Mouse (Mus musculus): ENCODE results near the gene Slc35b1.

Gene Slc35b1

DNA sequence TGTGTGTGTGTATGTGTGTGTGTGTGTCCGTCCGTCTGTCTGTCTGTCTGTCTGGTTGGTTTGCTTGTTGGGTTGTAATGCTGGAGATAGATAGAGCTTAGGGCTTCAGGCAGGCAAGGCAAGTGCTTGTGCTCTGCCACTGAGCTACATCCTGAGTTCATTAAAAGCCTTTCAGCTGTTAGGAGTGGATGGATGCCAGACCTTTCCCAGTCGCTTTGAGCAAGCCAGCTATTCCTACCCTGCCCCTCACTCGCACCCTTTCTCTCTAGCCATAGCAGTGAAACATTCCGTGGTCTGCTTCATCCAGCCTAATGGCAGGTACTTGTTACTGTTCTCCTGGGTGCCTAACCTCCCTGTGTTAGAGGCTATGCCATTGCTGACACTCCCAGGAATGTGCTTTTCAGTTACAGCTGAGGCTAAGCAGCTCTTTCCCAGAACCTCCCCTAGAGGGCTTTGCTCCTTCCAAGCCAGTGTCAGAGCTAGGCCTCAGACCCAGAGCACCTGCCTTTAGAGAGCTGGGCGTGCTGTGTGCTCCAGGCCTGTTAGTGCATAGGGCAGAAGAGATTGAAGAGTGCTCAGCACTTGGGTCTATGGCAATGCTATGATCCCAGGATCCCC is 18.1 kb upstream of the Slc35b1 start:
- no peak for DNase-seq

DNA sequence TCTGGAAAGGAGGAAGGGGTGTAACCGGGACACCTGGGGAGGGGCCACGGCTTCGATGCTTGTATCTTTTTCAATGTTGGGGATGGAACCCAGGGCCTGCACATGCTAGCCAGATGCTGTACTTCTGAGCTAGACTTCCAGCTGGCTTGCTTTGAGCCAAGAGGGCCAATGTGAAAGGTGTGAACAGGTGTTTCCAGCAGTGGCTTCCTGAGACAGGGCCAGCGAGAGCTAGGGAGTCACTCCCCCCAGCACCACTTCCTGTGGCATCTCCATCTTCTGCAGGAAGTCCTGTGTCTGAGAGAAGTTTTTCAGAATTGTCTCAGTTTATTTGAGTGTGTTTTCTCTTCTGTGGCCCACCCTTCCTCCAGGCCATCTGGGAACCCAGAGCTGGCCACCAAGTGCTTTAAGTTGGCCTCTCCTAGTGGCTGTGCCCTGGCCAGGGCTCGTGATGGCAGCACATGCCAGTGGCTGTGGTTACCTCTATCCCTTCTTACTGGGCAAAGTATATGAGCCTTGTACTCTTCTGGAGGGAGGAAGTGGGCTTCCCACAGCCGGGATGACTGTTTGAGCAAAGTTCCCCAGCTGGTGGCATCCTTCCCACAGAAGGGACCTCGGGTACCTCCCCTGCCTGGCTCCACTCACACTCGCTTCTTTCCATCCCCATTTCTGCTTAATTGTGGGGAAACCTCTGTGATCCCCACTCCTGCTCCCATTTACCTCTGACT is 17.3 kb upstream of the Slc35b1 start:
- DNase-seq, result no peak

DNA sequence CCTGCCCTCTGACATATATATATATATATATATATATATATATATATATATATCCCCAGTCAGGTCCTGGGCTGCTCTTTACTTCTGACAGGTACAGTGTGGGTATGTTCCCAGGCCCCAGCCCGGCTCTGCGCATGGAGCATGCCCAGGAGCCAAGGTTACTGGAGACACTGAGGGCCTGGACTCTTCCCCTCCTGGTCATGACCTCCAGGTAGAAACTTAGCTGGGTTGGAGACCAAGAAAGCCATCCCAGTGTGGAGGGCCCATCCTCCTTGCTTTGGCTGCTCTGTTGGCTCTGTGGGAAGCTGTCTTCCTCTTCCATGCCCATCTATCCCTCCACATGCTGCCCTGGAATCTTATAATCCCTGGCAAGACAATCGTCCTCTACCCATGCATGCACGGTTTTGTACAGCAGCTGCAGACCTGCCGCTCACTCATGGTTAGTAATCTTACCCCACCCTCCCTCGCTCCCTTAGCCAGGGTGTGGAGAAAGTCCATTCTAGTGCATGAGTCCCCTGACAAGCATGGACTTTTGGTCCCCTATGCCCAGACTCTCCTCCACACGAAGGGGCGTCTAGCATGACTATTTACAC is 16.2 kb upstream of the Slc35b1 start:
- no peak for DNase-seq

DNA sequence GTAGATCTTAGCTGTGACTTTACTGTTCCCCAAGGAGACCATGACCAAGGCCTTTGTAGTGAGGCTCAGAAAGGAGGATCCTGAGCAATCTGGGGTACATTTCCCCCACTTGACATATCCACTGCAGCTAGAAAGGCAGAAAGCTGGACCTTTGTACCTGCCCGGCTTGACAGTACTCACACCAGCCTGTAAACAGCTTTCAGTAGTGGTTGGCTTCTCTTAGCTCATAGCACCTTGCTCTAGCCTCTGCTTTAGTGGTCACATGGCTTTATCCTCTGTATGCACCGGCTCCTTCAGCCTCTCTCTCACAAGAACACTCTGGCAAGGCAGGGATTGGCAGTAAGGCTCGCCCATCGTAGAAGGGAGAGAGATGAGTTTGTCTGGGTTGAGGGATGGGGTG is 15.6 kb upstream of the Slc35b1 start:
- DNase-seq, result no peak

DNA sequence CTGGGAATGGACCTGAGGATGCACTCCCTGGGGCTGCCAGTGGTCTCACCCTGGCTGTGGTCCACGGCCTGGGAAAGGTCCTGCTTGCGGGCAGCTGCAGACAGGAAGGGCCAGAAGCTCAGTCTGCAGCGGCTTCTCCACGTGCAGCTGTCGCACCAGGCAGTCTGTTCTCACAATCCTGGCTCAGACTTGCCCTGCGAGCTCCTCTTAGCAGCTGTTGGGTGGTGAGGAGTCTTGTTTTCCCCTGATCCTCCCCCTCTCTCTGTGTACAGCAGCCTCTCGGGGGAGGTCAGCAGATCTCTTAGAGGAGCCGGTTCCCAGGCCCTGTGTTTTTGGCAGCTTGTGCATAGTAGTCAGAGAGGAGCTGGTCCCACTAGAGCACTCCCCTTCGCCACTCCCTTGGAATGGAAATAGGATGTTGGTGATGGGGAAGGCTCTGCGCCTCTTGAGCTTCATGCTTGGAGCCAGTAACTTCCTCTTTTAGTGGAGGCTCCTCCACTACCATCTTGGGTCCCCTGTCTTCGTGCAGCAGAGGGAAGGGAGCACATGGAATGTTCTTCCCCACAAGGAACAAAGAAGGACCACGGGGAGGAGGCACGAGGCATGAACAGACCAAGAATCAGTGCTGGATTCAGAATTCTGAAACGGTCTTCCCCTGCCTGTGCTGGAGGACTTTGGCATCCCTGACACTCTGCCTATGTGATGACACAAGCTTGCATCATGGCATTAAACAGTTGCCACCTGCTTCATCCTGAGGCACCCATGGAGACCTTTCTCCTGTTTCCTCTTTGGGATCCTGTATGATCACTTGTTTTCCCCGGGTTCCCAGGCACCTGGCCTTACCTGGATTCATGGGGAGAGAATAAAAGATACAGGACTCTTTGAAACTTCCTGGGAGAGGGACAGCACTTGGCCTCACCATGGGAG is 14.3 kb upstream of the Slc35b1 start:
- DNase-seq, result no peak

DNA sequence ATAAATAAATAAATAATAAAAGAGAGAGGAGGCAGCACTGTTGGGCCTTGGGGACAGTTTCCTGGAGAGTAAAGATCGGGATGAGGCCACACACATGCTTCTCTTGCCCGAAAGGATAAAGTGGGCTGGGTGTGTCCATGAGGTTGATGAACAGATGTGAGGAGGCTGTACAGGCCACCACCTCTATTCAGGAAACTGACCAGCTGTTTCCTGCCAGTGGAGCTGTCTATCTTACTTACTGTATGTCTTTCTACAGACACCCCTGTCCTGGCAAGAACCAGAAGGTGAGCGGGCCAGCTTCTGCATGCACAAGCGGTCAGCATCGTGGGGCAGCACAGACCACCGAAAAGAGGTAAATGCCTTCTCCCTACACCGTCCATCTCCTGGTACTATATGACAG is 13.3 kb upstream of the Slc35b1 start:
- DNase-seq, result no peak

DNA sequence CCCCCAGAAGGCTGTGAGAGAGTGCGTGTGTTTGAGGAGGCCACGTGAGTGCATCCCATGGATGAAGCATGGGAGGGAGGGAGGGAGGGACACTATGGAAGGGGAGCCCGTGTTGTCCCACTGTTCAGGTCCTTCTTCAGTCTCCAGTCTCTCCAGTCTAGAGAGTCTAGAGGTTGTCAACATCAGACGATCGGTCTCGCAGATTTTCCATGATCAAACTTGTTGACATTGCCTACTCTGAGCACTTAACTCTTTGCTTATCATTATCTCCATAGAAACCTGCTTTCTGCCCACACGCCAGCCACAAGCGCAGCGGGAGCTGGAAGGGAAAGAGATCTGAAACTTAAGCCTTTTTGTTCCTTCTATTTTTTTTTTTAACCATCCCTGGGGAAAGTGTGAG is 5.6 kb upstream of the Slc35b1 start:
- no peak for DNase-seq

DNA sequence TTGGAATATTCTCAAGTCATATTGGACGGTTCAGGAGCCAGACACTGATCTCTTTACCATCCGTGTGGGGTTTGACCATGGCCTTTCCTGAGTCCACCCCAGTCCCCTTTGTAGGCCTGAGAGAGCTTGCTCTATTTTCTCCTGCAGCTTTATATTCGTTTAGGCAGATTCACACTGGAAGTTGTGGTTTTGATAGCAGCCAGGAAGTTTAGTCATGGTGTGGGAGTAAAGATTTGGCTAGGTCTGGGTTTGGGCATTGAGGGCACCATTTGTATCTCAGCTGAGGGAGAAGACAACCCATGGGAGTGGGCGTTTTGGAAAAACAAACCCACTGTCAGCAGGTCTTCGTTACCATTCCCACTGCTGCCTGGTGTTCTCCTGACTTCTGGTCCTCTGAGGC is 4.9 kb upstream of the Slc35b1 start:
- no peak for DNase-seq

DNA sequence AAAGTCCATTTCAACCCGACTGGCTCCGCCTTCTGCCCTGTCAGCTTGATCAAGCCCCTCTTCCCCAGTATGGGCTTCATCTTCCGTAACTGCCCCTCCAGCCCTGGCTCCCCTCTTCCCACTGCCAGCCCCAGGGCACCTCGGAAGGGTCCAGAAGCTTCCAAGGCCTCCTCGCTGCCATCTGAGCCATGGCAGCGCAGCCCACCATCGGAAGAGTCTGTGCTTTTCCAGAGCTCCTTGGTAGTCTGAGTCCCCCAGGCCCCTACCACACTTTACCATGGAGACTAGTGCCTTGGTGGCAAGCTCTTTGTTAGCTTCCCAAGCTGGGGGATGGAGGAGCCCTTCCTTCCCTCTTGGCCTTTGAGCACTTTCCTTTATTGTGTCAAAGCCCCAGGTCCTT is 3.8 kb upstream of the Slc35b1 start:
- no peak for DNase-seq

DNA sequence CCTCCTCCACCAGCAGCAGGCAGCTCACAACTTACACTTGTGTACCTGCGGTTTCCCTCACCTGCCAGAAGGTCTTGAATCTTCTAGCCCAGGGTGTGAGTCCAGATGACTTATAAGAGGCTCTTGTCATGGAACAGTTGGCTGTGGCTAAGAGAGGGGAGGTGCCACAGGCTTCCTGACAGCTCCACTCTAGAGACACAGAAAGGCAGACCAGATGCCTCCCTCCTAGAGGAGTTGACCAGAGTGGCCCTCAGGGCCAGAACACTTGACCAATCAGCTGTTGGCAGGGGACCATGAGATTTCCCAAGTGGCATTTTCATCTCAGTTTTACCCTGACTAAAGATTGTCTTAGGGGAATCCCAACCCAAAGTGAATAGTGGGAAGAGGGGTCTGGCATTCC is 3.3 kb upstream of the Slc35b1 start:
- no peak for DNase-seq

DNA sequence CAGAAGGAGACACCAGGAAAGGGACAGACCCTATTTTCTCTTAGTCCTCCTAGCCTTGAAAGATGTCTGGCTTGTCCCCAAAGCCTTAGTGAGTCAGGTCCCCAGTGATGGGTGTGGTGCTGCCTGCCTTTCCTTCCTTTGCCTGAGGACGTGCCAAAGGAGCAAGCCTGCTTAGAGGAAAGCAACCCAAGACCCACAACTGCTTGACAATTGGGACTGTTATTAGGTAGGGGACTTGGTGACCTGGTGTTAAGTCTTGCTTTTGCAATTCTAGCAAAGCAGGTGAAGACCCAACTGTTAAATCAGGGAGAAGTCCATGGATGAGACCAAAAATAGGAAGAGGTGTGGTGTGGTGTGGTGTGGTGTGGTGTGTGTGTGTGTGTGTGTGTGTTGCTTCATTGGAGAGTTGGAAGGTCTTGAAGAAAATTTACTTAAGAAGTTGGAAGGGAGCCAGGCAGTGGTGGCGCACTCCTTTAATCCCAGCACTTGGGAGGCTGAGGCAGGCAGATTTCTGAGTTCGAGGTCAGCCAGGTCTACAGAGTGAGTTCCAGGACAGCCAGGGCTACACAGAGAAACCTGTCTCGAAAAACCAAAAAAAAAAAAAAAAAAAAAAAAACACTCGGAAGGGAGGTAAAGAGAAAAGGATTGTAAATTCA is 1.0 kb upstream of the Slc35b1 start:
- no peak for DNase-seq

DNA sequence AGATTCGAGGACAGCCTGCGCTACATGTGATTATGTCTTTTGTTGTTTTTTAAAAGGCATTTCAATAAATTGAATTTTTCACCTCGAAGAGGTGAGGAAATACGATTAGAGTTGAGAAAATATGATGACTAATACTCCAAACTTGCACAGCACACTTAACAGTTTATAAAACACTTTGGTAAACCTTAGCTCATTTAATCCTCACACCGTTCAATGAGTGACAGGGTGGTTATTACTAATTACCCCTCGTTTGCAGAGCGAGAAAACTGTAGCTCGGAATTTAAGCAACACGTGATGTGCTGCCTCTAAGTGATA is 531 bp upstream of the Slc35b1 start:
- no peak for DNase-seq

DNA sequence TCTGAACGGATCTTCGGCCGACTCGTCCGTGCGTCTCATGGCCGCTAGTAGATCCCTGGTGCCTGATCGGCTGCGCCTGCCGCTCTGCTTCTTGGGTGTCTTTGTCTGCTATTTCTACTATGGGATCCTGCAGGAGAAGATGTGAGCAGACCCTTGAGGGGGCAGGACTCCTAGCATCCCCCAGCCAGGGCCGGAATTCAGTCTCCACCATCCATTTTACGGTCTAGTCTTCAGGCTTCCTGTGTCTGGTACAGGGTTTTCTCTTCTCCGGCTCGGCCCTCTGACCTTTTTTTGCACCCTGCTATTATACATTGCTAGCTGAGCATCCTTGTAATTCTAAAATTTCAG is 455 bp downstream of the Slc35b1 start:
- no peak for DNase-seq

DNA sequence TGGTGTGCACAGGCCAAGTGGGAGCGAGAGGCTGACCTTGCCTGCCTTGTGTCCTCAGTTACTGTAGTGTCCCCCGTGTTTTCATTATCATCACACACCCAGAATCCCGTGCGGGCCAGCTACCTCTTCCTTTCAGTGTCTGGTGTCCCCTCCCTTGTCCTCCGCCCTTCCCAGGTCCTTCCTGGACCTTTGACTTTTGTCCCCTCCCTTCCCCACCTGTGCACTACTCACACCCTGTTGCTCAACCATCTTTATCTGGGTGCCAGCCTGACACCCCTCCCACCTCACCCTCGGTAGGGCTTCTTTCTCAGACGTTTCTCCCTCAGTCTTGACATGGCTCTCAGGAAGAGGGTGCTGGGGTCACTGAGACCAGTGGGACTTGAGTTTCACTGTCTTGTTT is 2.9 kb downstream of the Slc35b1 start:
- no peak for DNase-seq

DNA sequence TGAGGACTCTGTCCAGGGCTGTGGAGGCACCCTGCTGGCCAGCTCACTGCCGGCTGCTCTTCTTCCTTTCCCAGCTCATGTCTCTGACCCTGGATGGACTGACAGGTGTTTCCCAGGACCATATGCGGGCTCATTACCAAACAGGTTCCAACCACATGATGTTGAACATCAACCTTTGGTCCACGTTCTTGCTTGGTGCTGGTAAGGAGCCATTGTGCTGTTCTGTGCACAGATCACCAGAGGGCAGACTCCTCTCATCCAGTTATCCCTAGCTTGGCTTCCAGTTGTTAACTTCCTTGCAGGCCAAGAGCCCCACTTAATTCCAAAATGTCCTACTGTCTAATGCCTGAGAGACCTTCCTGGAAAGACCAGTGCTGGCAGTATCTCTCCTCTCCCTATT is 4.5 kb downstream of the Slc35b1 start:
- DNase-seq, result no peak

DNA sequence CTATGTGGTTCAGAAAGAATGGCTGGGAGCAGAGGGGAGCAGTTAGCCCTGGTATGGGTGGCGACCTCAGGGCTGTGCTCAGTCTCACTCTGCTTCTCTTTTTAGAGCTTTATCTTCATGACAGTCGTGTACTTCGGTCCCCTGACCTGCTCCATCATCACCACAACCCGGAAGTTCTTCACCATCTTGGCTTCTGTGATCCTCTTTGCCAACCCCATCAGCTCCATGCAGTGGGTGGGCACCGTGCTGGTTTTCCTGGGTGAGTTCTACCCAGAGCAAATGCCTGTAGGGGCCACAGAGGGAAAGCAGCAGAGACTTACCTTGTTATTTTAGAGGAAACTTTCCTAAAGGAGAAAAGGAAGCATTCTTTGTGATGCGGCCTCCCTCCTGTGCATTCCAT is 5.9 kb downstream of the Slc35b1 start:
- DNase-seq, result no peak

DNA sequence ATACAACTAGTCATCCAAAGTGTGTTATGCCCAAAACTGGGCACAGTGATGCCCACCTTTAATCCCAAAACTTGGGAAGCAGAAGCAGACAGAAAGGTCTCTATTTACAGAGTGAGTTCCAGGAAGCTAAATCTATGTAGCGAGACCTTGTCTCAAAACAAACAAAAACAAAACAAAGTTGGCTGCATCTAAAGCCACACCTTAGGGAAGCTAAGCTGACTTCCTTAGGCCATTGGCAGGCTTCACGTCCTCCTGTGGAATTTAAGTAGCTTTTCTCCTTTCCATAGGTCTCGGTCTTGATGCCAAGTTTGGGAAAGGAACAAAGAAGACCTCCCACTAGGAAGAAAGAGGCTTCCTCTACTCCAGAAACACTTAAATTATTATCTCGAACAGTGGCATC is 6.7 kb downstream of the Slc35b1 start:
- DNase-seq, result no peak

DNA sequence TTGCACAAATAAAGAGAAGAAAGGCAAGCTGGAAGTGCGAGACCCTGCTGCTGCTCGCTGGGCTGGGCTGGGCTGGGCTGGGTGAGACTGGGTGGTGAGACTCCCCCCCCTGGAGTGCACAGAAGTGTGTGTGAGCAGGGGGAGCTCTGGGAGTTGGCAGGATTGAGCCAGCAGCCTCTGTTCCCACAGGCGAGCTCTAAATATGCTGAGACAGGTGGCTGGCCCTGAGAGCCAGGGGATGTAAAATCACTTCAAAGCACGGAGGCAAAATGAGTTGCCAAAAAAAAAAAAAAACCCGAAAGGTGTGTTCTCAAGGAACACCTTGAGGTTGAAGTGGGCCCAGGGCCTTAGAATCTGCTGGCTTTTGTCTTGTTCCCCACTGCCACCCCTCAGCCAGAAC is 7.3 kb downstream of the Slc35b1 start:
- DNase-seq, result peak; percentile 68 to 70

DNA sequence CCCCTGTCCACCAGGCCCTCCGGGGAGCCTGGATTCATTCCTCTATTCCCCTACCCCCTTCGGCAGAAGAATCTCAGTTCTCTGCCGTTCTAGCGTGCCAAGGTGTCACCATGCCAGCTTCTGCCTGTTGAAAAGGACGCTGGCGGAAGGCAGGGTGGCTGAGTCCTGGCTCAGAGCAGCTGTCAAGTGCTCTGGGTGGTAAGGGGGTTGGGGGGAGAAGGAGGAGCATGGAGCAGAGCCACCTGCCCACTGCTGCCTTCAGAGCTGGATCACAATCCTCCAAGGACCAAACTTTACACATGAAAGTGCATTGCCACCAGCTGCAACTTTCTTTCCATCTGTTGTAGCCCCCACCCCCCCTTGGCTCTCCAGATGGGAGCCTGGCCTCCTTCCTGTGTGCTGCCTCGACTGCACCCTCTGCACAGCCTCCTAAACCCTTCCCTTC is 7.8 kb downstream of the Slc35b1 start:
- peak; percentile 83 to 85 for DNase-seq

DNA sequence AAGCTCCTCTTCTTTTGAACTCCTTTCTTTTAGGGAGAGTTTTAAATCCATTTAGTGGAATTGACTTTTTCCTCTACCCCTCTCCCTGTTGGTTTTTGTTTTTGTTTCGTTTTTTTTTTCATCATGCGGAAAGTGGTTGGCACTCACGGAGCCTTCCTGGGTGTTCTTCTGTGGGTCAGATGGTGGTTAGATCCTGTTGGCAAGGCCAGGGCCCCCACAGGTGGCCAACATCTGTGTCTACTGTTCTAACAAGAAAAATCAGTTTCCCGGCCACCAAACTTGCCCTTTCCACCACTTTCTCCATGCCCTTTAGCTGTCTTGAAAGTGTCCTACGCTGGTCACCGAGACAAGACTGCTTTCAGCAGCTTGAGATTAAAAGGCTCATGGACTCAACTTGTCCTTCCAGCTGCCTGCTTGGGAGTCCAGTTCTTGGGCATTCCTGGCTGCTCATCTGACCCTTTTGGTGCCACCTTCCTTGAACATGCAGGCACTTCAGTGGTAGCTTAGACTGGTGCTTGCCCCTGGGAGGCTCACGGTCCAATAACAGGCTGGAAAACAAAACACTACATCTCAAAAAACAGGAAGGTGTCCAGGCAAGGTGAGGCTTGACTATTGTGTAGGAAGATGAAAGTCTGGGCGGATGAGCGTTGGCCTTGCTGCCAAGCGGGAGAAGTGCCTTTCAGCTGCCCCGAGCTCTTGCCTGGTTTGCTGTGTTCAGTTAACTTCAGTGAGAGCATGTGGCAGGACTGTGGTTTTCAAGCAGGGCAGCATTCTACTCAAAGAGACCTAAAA is 8.4 kb downstream of the Slc35b1 start:
- no peak for DNase-seq

DNA sequence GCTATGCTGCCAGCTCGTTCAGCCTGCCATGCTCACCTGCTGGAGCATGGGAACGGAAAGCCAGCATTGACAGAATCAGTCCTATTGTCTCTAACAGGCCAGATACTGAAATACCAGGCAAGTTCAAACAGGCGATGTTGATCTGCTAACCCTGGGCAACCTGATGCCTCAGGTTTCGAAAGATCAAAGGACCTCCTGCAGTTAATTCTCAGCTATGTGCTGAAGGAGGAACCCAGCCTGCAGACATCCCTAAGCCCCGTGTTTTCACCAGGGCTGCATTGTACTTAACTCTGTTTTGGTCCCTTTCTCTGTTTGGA is 9.0 kb downstream of the Slc35b1 start:
- DNase-seq, result no peak

DNA sequence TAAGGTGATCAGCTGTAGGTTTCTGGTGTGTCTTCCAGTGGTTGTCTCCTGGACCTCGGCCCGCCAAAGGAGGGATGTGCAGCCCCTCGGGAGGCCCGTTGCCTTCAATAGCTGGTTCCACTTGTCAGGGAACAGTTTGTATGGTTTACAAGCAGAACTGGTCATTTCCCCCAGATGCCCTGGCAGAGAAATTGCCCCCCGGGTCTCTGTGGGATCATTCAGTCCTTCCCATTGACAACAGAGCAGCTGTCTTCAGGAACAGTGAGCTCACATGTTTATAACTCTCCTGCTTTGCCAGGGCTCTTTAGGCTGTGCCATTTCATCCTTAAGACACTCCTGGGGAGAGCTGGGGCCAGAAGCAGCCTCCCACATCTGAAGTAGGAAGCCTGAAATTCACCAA is 9.6 kb downstream of the Slc35b1 start:
- DNase-seq, result no peak

DNA sequence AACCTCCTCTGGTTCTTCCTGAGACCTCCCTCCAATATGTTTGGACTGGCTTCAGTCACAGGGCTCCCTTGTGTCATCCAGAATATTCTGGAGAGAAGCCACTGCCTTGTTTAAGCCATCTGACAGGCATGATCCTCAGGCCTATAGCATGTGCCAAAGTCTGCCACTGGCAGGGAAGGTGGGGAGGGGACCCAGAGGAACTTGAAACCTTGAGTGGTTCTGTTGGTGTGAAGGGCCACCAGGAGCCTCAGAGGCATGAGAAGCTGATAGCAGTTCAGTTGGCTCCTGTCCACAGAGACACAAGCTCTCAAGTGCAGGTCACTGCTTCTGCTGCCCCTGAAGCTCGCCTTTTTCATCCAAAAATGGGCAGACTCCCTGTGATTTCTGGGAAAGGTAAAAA is 12.1 kb downstream of the Slc35b1 start:
- no peak for DNase-seq

All from cerebellum, postnatal 36 days (tissue).